Mouse (Mus musculus) CH12.LX (cell line): ENCODE measurements around the gene Pde4d.

ENCODE experiments used
- CTCF ChIP-seq, 2 experiments: IDR thresholded peaks in 1 of 2; conservative IDR thresholded peaks in 1 of 2; 2 replicates each; pipeline ENCODE4 v1.5.1; 2011 to 2012; ENCODE audit warnings: low read depth in 2 of 2, low read length in 2 of 2, improper control_type of control experiment in 1 of 2, inconsistent platforms in 1 of 2, mild to moderate bottlenecking in 1 of 2, moderate library complexity in 1 of 2
- HCFC1 ChIP-seq: IDR thresholded peaks from 2 replicates; pipeline ENCODE4 v1.6.1; 2012; ENCODE audit warnings: low read depth, mild to moderate bottlenecking, inconsistent platforms, low read length, improper control_type of control experiment
- MAFK ChIP-seq: IDR thresholded peaks from 2 replicates; pipeline ENCODE4 v1.6.1; 2011; ENCODE audit warnings: low read length, improper control_type of control experiment; ENCODE audit not compliant: insufficient replicate concordance
- MAX ChIP-seq: IDR thresholded peaks from 2 replicates; pipeline ENCODE4 v1.6.1; 2011; ENCODE audit warnings: low read length, improper control_type of control experiment
- MAZ ChIP-seq: IDR thresholded peaks from 2 replicates; pipeline ENCODE4 v1.6.1; 2012; ENCODE audit warnings: low read depth, mild to moderate bottlenecking, inconsistent platforms, low read length, improper control_type of control experiment, moderate library complexity
- POLR2A ChIP-seq: IDR thresholded peaks from 2 replicates; pipeline ENCODE4 v1.6.1; 2011; ENCODE audit warnings: low read depth, mild to moderate bottlenecking, improper control_type of control experiment, low read length
- POLR2AphosphoS2 ChIP-seq: IDR thresholded peaks from 2 replicates; pipeline ENCODE4 v1.6.1; 2011; ENCODE audit warnings: low read depth, low read length, improper control_type of control experiment
- TCF12 ChIP-seq: IDR thresholded peaks from 2 replicates; pipeline ENCODE4 v1.6.1; 2014; ENCODE audit warnings: low read depth, mild to moderate bottlenecking, inconsistent platforms, low read length, improper control_type of control experiment
- UBTF ChIP-seq: IDR thresholded peaks from 2 replicates; pipeline ENCODE4 v1.6.1; 2012; ENCODE audit warnings: low read depth, mild to moderate bottlenecking, inconsistent platforms, low read length, improper control_type of control experiment, moderate library complexity
- USF1 ChIP-seq: IDR thresholded peaks from 2 replicates; pipeline ENCODE4 v1.6.1; 2014; ENCODE audit warnings: low read depth, mild to moderate bottlenecking, inconsistent platforms, low read length, improper control_type of control experiment
- USF2 ChIP-seq: conservative IDR thresholded peaks from 2 replicates; pipeline ENCODE4 v1.6.1; 2011; ENCODE audit warnings: low read depth, low read length, improper control_type of control experiment

DNA sequence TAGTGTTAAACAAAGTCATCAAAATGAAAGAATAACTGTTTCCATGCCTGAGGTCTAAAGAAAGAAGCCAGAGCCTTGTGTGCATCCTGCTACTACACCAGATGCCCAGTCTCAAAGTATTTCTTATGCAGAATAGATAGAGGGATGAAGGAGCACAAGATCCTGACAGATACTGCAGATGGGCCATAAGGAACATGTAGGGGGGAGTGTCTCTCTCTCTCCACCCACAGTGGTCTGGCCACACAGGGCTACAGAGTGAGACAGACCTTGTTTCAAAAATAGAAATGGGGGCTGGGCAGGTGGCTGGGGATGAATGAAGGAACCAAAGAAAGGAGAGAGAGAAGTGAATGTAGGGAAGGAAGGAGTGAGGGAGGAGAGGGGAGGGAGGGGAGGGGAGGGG lies 1188.5 kb downstream of the Pde4d start:
- TF ChIP-seq CTCF (conservative IDR thresholded peaks at IDR 0.05 in 1 of 2, IDR thresholded peaks at IDR 0.05 in 1 of 2; ENCODE audit: low read depth in 2 of 2, low read length in 2 of 2), result no peak
- no peak for TF ChIP-seq USF2
- no peak for TF ChIP-seq MAX
- no peak for TF ChIP-seq UBTF
- TF ChIP-seq USF1, result no peak
- no peak for TF ChIP-seq POLR2AphosphoS2
- no peak for TF ChIP-seq POLR2A
- no peak for TF ChIP-seq MAZ
- TF ChIP-seq MAFK, result no peak
- no peak for TF ChIP-seq TCF12
- no peak for TF ChIP-seq HCFC1
